Mouse (Mus musculus): ENCODE data around the gene Uhmk1.

DNA sequence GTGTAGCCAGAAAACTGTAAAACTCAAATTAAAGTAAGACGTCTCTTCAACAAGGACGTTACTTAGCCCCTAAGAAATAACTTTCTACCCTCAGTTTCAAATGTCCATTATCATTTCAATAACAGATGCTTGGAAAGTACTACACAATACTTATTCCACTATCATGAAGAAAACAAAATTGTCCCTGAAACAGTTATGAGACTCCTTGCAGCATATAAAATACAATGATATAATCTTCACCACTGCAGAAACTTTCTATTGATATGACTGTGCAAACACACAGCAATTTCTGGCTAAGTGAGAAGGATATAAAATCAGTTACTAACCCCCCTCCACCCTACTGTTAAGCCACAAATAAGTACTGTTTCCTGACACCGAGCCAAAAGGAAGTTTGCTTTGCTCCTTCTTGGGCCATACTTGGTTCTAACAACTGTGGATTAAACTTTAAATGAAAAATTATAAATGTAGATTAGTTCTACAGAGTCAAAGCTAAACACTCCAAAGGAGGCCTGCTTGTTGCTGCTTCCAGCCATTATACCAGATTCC is 51.7 kb downstream of the Uhmk1 start:
- TF ChIP-seq CTCF (conservative IDR thresholded peaks at IDR 0.05 in 1 of 2, IDR thresholded peaks at IDR 0.05 in 1 of 2; ENCODE audit: low read depth in 2 of 2, low read length in 2 of 2) (no peak), UBTF (IDR thresholded peaks at IDR 0.05; ENCODE audit: low read depth, low read length) (no peak), ZNF384 (IDR thresholded peaks at IDR 0.05; ENCODE audit: low read depth, low read length) (no peak), E2F4 (IDR thresholded peaks at IDR 0.05; ENCODE audit: insufficient replicate concordance, low read depth, low read length) (no peak), TCF12 (IDR thresholded peaks at IDR 0.05; ENCODE audit: low read depth, low read length) (no peak), POLR2AphosphoS2 (IDR thresholded peaks at IDR 0.05; ENCODE audit: low read depth, low read length) (no peak), EP300 (IDR thresholded peaks at IDR 0.05; ENCODE audit: low read length) (no peak), BHLHE40 (IDR thresholded peaks at IDR 0.05; ENCODE audit: low read depth, low read length) (no peak), ZC3H11A (IDR thresholded peaks at IDR 0.05; ENCODE audit: low read depth, low read length) (no peak)

Data from CH12.LX (cell line).